Mouse (Mus musculus): Measurements from ENCODE around the gene Cask.

GRCm38 (mm10) chrX:13518019-13518418 is 333.1 kb downstream of the Cask start:
- no peak for TF ChIP-seq CTCF (IDR thresholded peaks at IDR 0.05; ENCODE audit: borderline replicate concordance, control insufficient read depth, extremely low read depth, insufficient read depth, low read length, poor library complexity)
- no peak for TF ChIP-seq POLR2A (IDR thresholded peaks at IDR 0.05; ENCODE audit: control insufficient read depth, extremely low read depth, insufficient read depth, low read length, poor library complexity)
